Mouse (Mus musculus) heart, embryonic 11.5 days (tissue): ENCODE measurements around the gene Suv39h2. TPM values are rescaled to one million over a fixed set of nuclear protein-coding genes. Genes with fewer than 3 reads are reported as not detected.

Experiments
- ATAC-seq: fragments of 200-750 bp; cut with Nextera tagmentation; replicated peaks from 2 replicates; pipeline ENCODE4 v1.8.0; 2017; ENCODE audit warnings: moderate library complexity; ENCODE audit not compliant: insufficient number of reproducible peaks, low FRiP score, low TSS enrichment
- H3K27ac ChIP-seq: fragments of 300-500 bp; sonication (generic); 2 replicates; pipeline ENCODE4 v1.5.1; 2014; ENCODE audit warnings: mild to moderate bottlenecking, low read depth, low read length
- H3K27me3 ChIP-seq: fragments of 300-500 bp; sonication (generic); 2 replicates; pipeline ENCODE4 v1.6.1; 2014; ENCODE audit warnings: mild to moderate bottlenecking, low read length, mixed read lengths; ENCODE audit not compliant: control insufficient read depth, insufficient read depth
- H3K36me3 ChIP-seq: fragments of 300-500 bp; sonication (generic); 2 replicates; pipeline ENCODE4 v1.6.1; 2014; ENCODE audit warnings: mild to moderate bottlenecking, low read length, moderate library complexity, mixed read lengths; ENCODE audit not compliant: control insufficient read depth, insufficient read depth
- H3K4me1 ChIP-seq: fragments of 300-500 bp; sonication (generic); 2 replicates; pipeline ENCODE4 v1.6.1; 2014; ENCODE audit warnings: low read length; ENCODE audit not compliant: control insufficient read depth, insufficient read depth
- H3K4me2 ChIP-seq: fragments of 300-500 bp; sonication (generic); 2 replicates; pipeline ENCODE4 v1.6.1; 2014; ENCODE audit warnings: mild to moderate bottlenecking, moderate library complexity
- H3K4me3 ChIP-seq: fragments of 300-500 bp; sonication (generic); 2 replicates; pipeline ENCODE4 v1.5.1; 2014; ENCODE audit warnings: low read depth, low read length
- H3K9ac ChIP-seq: fragments of 300-500 bp; sonication (generic); 2 replicates; pipeline ENCODE4 v1.6.1; 2014; ENCODE audit warnings: mild to moderate bottlenecking, low read depth, low read length, moderate library complexity
- H3K9me3 ChIP-seq: fragments of 300-500 bp; sonication (generic); replicated peaks from 2 replicates; pipeline ENCODE4 v1.6.1; 2016; ENCODE audit warnings: low read length; ENCODE audit not compliant: control insufficient read depth
- WGBS: fragments of 180-500 bp; shearing (Covaris S2); extraction: QIAGEN DNeasy Blood & Tissue Kit; methylation state at CpG from one replicate; pipeline ENCODE4 v1.1.7; 2014; ENCODE audit not compliant: insufficient replicate concordance; 5-methylcytosine and 5-hydroxymethylcytosine counted together
- polyA plus RNA-seq: library from polyadenylated mRNA; unstranded; fragments of >200 nt; fragmentation: Nextera tagmentation; extraction: Ambion mirVana; gene quantifications from 2 replicates; pipeline ENCODE4 v1.2.1, GENCODE M21; 2014

Gene Suv39h2
- polyA plus RNA-seq: 12.1 and 13.9 TPM in 2 replicates

- Histone ChIP-seq H3K36me3 (no peaks in the 10 kb centered on the region), H3K9ac (peak within 1 kb of the TSS; percentile 92), H3K4me3 (peak within 1 kb of the TSS; percentile 95), H3K27me3 (no peaks in the 10 kb centered on the region), H3K27ac (peak within 1 kb of the TSS; percentile 95), H3K9me3 (0 out of 2 replicates have a peak, but pooled peaks cover 2% of the 10 kb centered on the region), H3K4me2 (peak within 1 kb of the TSS; percentile 69), H3K4me1 (peaks cover 6% of the 10 kb centered on the region; the same call in 1 of the 2 replicates)
- under 1% methylated on average over 42 of the region's 42 CpGs for WGBS
- peak; percentile 100 for ATAC-seq
Measured at GRCm38 (mm10) chr2:3474861-3475283, at the start of gene Suv39h2. Gene Suv39h2 (minus strand): TSS chr2:3475031.

DNA sequence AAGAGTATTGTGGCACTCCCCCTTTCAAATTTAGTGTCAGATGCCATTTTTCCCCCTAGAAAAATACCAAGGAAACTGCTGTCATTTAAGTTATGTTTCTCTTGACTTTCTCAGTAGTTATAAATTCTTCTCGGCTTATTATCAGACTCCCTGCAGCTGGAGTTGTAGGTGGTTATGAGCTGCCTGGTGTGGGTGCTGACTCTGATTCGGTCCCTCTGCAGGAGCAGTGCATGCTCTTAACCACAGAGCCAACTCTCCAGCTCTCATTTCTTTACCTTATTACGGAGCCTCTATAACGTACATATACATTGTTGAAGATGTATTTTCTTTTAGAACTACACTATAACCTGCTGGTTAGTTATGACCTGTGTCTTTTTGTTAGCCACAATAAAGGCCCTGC, 47.7 kb upstream of the Suv39h2 start:
- Histone ChIP-seq H3K9ac (no peak overlapping the region), H3K9me3 (no peaks in the 10 kb centered on the region), H3K4me2 (no peak overlapping the region), H3K4me3 (no peak overlapping the region), H3K27me3 (no peaks in the 10 kb centered on the region), H3K4me1 (no peaks in the 10 kb centered on the region), H3K27ac (no peak overlapping the region), H3K36me3 (no peaks in the 10 kb centered on the region)
- WGBS: 79% methylated on average over 4 of the region's 4 CpGs
- ATAC-seq: no peak

- H3K27ac ChIP-seq: peak within 1 kb of the TSS; percentile 72
- peak within 1 kb of the TSS; percentile 81 for H3K4me3 ChIP-seq
- H3K9me3 ChIP-seq: no peaks in the 10 kb centered on the region
- H3K4me2 ChIP-seq: peak within 1 kb of the TSS; percentile 74
- H3K4me1 ChIP-seq: peaks cover 5% of the 10 kb centered on the region
- WGBS: under 1% methylated on average over 60 of the region's 60 CpGs
- peak; percentile 100 for ATAC-seq
- H3K27me3 ChIP-seq: no peaks in the 10 kb centered on the region
- H3K9ac ChIP-seq: peak within 1 kb of the TSS; percentile 88
- H3K36me3 ChIP-seq: peaks cover 2% of the 10 kb centered on the region; the same call in 1 of the 2 replicates
Measured at GRCm38 (mm10) chr2:3512552-3513454, 38.0 kb upstream of the Suv39h2 start, which contains the start of the genes Gm45902, Hspa14 and Cdnf. Gene Gm45902 (minus strand): TSS chr2:3512790. Gene Hspa14 (minus strand): TSS chr2:3512814. Gene Cdnf (plus strand): TSS chr2:3513030.

DNA sequence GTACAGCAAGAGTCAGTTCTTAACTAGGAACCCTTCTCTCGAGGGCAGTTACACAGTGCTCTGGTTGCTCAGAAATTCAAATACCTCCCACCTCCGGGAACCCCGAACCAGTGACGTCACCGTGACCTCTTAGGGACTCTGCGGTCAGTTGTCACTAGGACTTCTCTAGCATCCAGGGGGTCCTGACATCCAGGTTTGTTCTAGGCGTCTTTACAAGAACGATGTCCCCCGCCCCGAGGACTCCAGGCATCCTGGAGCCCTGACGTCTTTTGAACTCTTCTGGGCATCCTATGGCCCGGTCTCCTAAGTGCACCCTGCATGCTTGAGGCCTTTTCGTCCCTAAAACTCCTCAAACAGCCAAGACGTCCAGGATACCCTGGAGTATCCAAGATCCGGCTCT, 37.2 kb upstream of the Suv39h2 start:
- H3K4me1 ChIP-seq: peaks cover 5% of the 10 kb centered on the region
- peak overlapping the region; percentile 81 for H3K4me3 ChIP-seq
- H3K36me3 ChIP-seq: peaks cover 3% of the 10 kb centered on the region; the same call in 1 of the 2 replicates
- peak overlapping the region; percentile 87 for H3K9ac ChIP-seq
- H3K9me3 ChIP-seq: no peaks in the 10 kb centered on the region
- H3K4me2 ChIP-seq: peak overlapping the region; percentile 74
- peak; percentile 0 for ATAC-seq
- no peaks in the 10 kb centered on the region for H3K27me3 ChIP-seq
- peak overlapping the region; percentile 72 for H3K27ac ChIP-seq
- under 1% methylated on average over 15 of the region's 15 CpGs for WGBS

- Histone ChIP-seq H3K4me3 (no peak overlapping the region), H3K27me3 (no peaks in the 10 kb centered on the region), H3K9me3 (no peaks in the 10 kb centered on the region), H3K4me2 (no peak overlapping the region), H3K27ac (no peak overlapping the region), H3K36me3 (peaks cover 15% of the 10 kb centered on the region), H3K9ac (no peak overlapping the region), H3K4me1 (no peaks in the 10 kb centered on the region)
- 96% methylated on average over 5 of the region's 5 CpGs for WGBS
- ATAC-seq: no peak
Measured at GRCm38 (mm10) chr2:3500886-3501285, 26.1 kb upstream of the Suv39h2 start.

- Histone ChIP-seq H3K4me2 (no peak overlapping the region), H3K9ac (no peak overlapping the region), H3K4me1 (no peaks in the 10 kb centered on the region), H3K27ac (no peak overlapping the region), H3K4me3 (no peak overlapping the region), H3K9me3 (no peaks in the 10 kb centered on the region), H3K36me3 (peaks cover 18% of the 10 kb centered on the region), H3K27me3 (no peaks in the 10 kb centered on the region)
- ATAC-seq: no peak
- WGBS: 87% methylated on average over 6 of the region's 6 CpGs
Measured at GRCm38 (mm10) chr2:3499543-3499942, 24.7 kb upstream of the Suv39h2 start.

DNA sequence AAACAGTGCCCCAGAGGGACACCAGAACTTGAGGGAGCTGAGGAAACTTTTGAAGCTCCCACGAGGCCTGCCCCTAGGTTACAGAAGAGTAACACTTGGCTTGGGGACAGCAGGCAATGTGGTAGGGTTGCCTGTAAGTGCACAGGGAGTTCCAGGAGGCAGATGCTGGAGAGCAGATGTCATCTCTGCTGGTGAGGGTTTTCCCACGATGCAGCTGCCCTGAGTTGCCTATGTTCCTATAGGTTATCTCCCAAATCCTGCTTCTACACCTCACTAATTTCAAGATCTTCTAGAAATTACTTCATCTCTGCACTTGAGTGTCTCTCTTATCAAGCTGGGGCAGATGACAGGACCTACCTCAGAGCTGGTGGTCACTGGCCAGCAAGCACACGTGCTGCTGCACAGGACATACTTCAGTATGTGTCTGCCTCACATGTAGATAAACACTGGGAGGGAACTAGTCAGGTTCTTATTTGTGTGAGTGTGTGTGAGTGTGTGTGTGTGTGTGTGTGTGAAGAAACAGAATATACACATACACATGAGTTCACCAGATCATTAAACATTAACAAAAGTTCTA, 19.1 kb upstream of the Suv39h2 start:
- Histone ChIP-seq H3K4me2 (no peak overlapping the region), H3K27me3 (no peaks in the 10 kb centered on the region), H3K9me3 (no peaks in the 10 kb centered on the region), H3K36me3 (peaks cover 42% of the 10 kb centered on the region), H3K4me3 (no peak overlapping the region), H3K9ac (no peak overlapping the region), H3K27ac (no peak overlapping the region), H3K4me1 (no peaks in the 10 kb centered on the region)
- ATAC-seq: no peak
- 84% methylated on average over 3 of the region's 3 CpGs for WGBS

GRCm38 (mm10) chr2:3489816-3490215, 15.0 kb upstream of the Suv39h2 start:
- Histone ChIP-seq H3K4me3 (no peak overlapping the region), H3K4me2 (no peak overlapping the region), H3K27ac (no peak overlapping the region), H3K9ac (no peak overlapping the region), H3K27me3 (no peaks in the 10 kb centered on the region), H3K36me3 (peaks cover 32% of the 10 kb centered on the region), H3K9me3 (no peaks in the 10 kb centered on the region), H3K4me1 (no peaks in the 10 kb centered on the region)
- no peak for ATAC-seq
- WGBS: 89% methylated on average over 3 of the region's 3 CpGs
